Mouse (Mus musculus) heart, adult 2 months (tissue): ENCODE data around the gene Uchl3.

Experiments
- CTCF ChIP-seq: fragments of 200-600 bp; IDR thresholded peaks from 2 replicates; pipeline ENCODE4 v1.8.1; 2022; ENCODE audit warnings: antibody characterized with exemption, mild to moderate bottlenecking, moderate library complexity
- POLR2A ChIP-seq: fragments of 200-500 bp; IDR thresholded peaks from 2 replicates; pipeline ENCODE4 v1.6.1; 2011; ENCODE audit warnings: mild to moderate bottlenecking, low read depth, low read length, control low read depth; ENCODE audit not compliant: insufficient read depth

- no peak for TF ChIP-seq CTCF
- no peak for TF ChIP-seq POLR2A
These were observed 33.9 kb downstream of the Uchl3 start for GRCm38 (mm10) chr14:101687696-101688095.
